12 mouse cellular contexts compared by ENCODE assay signal in the genomic region with DNA sequence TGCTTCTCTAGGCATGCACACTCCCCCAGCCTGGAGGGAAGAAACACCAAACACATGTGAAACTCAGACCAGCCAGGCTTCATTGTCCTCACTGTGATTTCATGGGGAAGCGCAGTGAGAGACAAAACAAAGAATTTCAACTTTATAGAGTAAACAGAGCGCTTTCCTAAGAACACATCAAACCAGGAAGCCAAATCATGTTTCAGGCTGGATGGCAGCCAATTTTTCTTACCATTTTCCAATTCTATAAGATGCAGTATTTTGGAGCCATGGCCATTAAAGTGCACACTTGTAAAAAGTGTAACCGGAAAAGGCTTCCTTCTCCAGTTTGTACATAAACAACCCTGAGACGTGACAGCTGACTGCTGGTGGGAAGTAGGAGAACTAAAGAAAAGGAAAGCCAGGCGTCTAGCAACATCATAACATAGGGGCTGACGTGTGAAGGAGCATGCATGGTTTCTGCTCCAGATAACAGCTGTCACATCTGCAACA.
DNase-seq lines count a peak whose midpoint lies in the region; ATAC-seq and TF ChIP-seq lines count a peak whose summit lies in the region.
"Had no signal": no experiment of that assay in that cellular context is flagged by ENCODE, and none has a peak within 500 bp of the region (broad histone marks: within the 10 kb centered on the region; RNA-seq: fewer than 3 reads in every experiment).

No protein-coding gene starts in this region.

- H3K79me2 ChIP-seq in heart, adult 2 months (replicated peaks; ENCODE audit: control insufficient read depth, insufficient read depth, low read length): peaks cover 3% of the 10 kb centered on the region

- no peak overlapping the region for H3K4me3 ChIP-seq in heart, embryonic 15.5 days
- H3K4me3 ChIP-seq in heart, adult 2 months: no peak overlapping the region
- no peak overlapping the region for H3K4me3 ChIP-seq in lung, embryonic 15.5 days
- H3K4me3 ChIP-seq in limb, embryonic 12.5 days (replicated peaks): no peak overlapping the region

- no peak for TF ChIP-seq POLR2A in heart, adult 2 months (IDR thresholded peaks at IDR 0.05; ENCODE audit: insufficient read depth, low read depth, low read length)

- H3K9ac ChIP-seq in heart, embryonic 15.5 days: no peak overlapping the region
- no peak overlapping the region for H3K9ac ChIP-seq in heart, adult 2 months (ENCODE audit: low read depth, low read length)
- no peak overlapping the region for H3K9ac ChIP-seq in lung, embryonic 15.5 days
- H3K9ac ChIP-seq in limb, embryonic 12.5 days (replicated peaks): no peak overlapping the region

- peaks cover 12% of the 10 kb centered on the region for H3K4me1 ChIP-seq in heart, embryonic 15.5 days (replicated peaks)
- H3K4me1 ChIP-seq in heart, adult 2 months (ENCODE audit: control insufficient read depth, insufficient read depth, low read length): peaks cover 4% of the 10 kb centered on the region
- peaks cover 12% of the 10 kb centered on the region for H3K4me1 ChIP-seq in lung, embryonic 15.5 days
- peaks cover 18% of the 10 kb centered on the region for H3K4me1 ChIP-seq in limb, embryonic 12.5 days (replicated peaks)

- H3K27me3 ChIP-seq in heart, embryonic 15.5 days: no peaks in the 10 kb centered on the region
- no peaks in the 10 kb centered on the region for H3K27me3 ChIP-seq in heart, adult 2 months (ENCODE audit: control insufficient read depth, insufficient read depth, low read length)
- no peaks in the 10 kb centered on the region for H3K27me3 ChIP-seq in lung, embryonic 15.5 days
- H3K27me3 ChIP-seq in limb, embryonic 12.5 days: no peaks in the 10 kb centered on the region

- peak; percentile 73 for ATAC-seq in heart, embryonic 15.5 days (replicated peaks; ENCODE audit: insufficient number of reproducible peaks, insufficient read depth, low FRiP score, low read depth)
- peak; percentile 75; the same call in 1 of the 2 replicates for ATAC-seq in lung, embryonic 15.5 days (ENCODE audit: borderline replicate concordance, extremely low read depth, low FRiP score, low TSS enrichment)
- ATAC-seq in limb, embryonic 12.5 days (ENCODE audit: insufficient number of reproducible peaks, insufficient read depth, low FRiP score, low TSS enrichment, low read depth): peak; percentile 68; the same call in 1 of the 2 replicates
- ATAC-seq in megakaryocyte-erythroid progenitor cell, adult 5-6 weeks (replicated peaks; ENCODE audit: low FRiP score, low TSS enrichment, poor library complexity, severe bottlenecking): peak; percentile 80
- ATAC-seq: inflammation-experienced regulatory T-cells, adult 6 months had no signal

- H3K36me3 ChIP-seq in heart, embryonic 15.5 days: no peaks in the 10 kb centered on the region
- peaks cover 6% of the 10 kb centered on the region for H3K36me3 ChIP-seq in heart, adult 2 months (ENCODE audit: control insufficient read depth, insufficient read depth, low read length)
- H3K36me3 ChIP-seq in lung, embryonic 15.5 days: no peaks in the 10 kb centered on the region
- no peaks in the 10 kb centered on the region for H3K36me3 ChIP-seq in limb, embryonic 12.5 days

- no peak overlapping the region for H3K4me2 ChIP-seq in heart, embryonic 15.5 days
- no peak overlapping the region for H3K4me2 ChIP-seq in lung, embryonic 15.5 days
- no peak overlapping the region for H3K4me2 ChIP-seq in limb, embryonic 12.5 days

- intact Hi-C loops in heart, adult 2 months (cut with DNase I): no loop called here

- WGBS in heart, embryonic 15.5 days: 36% methylated on average over 6 of the region's 6 CpGs
- WGBS in heart, adult 2 months: 44% methylated on average over 6 of the region's 6 CpGs
- WGBS in lung, embryonic 15.5 days: 19% methylated on average over 6 of the region's 6 CpGs
- 36% methylated on average over 6 of the region's 6 CpGs for WGBS in limb, embryonic 12.5 days

- peak overlapping the region; percentile 48 for H3K27ac ChIP-seq in heart, embryonic 15.5 days
- no peak overlapping the region for H3K27ac ChIP-seq in heart, adult 2 months
- peak overlapping the region; percentile 65 for H3K27ac ChIP-seq in lung, embryonic 15.5 days
- H3K27ac ChIP-seq in limb, embryonic 12.5 days: peak overlapping the region; percentile 75
- H3K27ac ChIP-seq: macrophage had no signal

- DNase-seq in heart, adult 2 months: no peak
- no peak for DNase-seq in lung, postnatal 14 days
- no peak for DNase-seq in thymus, postnatal 36 days
- DNase-seq in frontal cortex, postnatal 10 days (ENCODE audit: low spot score in 2 of 2): no peak
- DNase-seq: spleen, adult 18-20 months; thymus, postnatal 4 days had no signal

- no peaks in the 10 kb centered on the region for H3K9me3 ChIP-seq in heart, embryonic 15.5 days (replicated peaks)
- H3K9me3 ChIP-seq in lung, embryonic 15.5 days: no peaks in the 10 kb centered on the region
- H3K9me3 ChIP-seq in limb, embryonic 12.5 days: no peaks in the 10 kb centered on the region

- no peak for TF ChIP-seq EP300 in heart, adult 2 months (IDR thresholded peaks at IDR 0.05; ENCODE audit: insufficient read depth, low read depth, low read length)

- no peak for TF ChIP-seq CTCF in heart, adult 2 months (IDR thresholded peaks at IDR 0.05)
